Mouse (Mus musculus): Measurements from ENCODE around the gene Gbe1. TPM values are rescaled to one million over a fixed set of nuclear protein-coding genes. Genes with fewer than 3 reads are reported as not detected.

Gbe1 gene
- total RNA-seq, 1 experiment from 2014 or later = 60.7 TPM

DNA sequence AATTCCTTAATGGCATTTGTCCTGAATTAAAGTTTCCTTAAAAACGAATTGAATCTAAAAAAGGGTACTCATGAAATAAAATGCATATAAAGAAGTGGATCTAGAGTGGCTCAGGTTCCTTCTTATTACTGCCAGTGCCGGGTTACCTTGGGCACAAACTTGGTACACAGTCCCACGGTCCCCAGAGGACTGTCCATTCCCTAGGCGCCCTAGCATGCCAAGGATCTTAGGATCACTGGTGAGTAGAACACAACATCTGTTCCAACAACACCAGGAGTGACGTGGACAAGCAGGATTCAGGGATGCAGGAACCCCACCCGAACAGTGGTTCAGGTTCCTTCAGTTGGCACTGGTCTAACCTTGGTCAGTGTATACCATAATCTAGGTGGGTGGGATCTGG, 44.6 kb downstream of the Gbe1 start:
- DNase-seq = peak; percentile 29

DNA sequence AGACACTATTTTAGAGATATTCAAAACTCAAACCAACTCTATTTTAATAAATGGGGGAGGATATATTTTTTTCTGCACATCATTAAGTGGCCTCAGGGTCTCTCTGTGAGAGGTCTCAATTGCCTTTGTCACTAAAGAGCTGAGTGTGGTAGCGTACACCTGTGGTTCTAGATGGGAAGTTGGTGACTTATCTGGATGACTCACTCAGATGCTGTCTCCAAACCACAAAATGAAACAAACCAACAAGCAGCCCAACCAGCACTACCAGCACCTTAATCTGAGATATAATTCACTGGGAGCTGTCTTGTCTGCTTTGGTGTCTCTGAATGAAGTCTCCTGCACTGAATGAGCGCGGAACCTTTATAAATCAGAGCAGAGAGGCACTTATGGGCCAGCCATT, 51.5 kb downstream of the Gbe1 start:
- no peak for DNase-seq

DNA sequence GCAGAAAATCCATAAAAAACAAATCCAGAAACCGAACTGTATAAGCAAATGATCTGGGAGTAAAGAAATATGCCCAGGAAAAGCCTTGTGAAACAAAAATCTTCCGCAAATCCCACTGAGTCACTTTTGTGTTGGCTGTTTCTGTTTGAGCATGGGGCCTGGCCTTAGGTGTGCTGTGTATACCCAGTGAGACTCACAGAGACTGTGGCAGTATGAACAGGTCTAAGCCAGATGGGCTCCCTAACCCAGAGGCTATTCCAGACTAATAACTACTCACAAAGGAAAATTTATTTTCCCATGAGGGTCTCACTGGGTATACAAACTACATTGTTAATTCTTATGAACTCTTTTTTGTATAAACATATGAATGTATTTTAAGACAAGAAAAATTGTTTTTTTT, 67.3 kb downstream of the Gbe1 start:
- no peak for DNase-seq

DNA sequence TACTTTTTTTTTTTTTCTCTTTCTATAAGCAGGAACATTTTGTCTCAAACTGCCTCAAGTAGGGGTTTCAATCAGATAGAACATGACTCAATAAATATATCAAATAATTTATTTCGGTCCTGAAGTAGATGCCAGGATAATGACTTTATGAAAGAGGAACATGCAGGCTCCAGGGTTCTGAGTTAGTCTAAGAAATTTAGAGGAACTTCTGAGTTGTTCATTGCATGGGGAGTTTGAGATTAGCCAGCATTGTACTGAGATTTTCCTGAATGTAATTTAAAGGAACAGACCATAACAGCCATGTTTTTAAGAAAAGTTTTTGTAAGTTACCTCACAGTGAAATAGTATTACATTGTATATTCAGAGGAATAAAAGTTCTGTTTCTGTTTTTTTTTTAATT, 71.7 kb downstream of the Gbe1 start:
- no peak for DNase-seq

DNA sequence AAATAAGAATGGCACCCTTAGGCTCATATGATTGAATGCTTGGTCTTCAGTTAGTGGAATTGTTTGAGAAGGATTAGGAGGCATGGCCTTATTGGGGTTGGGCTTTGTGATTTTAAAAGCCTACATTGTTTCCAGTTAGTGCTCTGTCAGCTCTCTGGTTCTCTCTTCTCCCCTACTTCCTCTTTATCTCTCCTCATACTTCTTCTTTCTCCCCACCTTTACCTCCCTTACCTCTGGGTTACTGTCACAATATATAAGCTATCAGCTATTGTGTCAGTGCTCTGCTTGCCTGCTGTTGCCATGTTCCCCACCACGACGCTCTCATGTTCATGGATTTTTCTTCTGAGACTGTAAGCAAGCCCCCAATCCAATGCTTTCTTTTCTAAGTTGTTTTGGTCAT, 73.6 kb downstream of the Gbe1 start:
- no peak for DNase-seq

DNA sequence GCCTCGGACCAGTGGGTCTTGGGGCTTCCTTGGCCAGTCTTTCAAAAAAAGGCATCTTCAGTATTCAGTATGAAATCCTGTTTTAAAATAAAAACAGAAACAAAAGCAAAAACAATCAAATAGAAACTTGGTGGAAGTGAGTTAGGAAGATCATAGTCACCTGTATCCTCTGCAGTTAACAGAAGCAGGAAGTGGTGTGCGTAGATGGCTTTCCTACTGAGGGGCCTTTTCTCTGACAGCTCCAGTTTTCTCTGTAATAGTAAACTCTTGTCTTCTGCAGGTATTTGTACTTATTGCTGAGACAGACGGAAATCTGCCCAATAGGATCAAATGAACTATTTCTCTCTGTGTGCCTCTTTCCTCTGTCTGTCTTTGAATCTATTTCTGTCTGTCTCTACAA, 81.5 kb downstream of the Gbe1 start:
- DNase-seq = no peak

DNA sequence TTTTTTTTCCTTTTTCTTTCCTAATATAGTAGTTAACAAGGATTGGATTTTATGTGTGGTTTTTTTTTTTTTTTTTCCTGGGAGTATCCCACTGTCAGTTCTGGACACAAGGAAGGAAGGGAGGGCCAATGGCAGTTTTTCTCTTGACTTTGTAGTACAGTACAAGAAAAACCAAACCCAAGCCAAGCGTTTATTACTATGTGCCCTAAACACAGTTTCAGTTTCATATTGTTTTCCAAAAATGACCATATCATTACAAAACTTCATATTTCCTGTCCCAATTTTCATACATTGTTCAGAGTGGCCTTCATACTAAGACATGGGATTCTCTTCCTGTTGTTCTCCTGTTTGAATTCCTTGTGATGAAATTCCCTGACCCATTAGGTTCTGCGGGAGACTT, 94.0 kb downstream of the Gbe1 start:
- DNase-seq = no peak

DNA sequence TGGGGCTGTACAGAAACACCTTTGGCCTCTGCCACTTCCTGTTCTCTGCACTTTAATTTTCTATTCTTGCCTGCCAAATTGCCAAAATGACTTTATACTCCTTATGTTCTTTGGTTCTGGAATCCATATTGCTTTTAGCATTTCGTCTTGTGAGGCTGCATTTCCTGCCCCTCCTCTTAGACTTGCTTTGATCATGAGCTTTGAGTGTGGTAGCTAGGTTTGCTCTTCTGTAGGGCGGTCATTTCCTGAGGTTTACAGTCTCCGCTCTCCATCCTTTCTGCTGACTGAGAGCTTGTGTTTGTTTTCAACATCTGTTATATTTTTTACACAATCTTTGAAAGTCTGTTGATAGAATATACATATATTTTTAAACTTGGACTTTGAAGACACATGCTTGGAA, 107.3 kb downstream of the Gbe1 start:
- DNase-seq = no peak

DNA sequence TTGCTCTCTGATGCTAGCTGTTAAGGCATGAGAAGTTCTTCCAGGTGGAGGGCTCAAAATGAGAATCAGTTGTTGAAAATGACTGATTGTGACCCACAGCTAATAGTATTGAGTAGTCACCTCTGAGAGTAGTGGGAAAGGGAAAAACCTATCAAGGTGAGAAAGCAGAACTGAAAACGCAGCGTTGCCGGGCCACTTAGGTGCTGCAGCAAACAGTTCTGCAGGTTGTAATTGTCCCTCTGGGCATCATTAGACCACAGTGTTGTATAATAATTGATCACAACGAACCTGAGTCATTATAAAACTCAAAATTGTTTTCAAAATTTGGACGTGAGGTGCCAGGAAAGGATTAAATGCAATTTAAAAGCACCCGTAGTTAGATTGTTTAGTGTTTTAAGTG, 135.8 kb downstream of the Gbe1 start:
- DNase-seq = no peak

DNA sequence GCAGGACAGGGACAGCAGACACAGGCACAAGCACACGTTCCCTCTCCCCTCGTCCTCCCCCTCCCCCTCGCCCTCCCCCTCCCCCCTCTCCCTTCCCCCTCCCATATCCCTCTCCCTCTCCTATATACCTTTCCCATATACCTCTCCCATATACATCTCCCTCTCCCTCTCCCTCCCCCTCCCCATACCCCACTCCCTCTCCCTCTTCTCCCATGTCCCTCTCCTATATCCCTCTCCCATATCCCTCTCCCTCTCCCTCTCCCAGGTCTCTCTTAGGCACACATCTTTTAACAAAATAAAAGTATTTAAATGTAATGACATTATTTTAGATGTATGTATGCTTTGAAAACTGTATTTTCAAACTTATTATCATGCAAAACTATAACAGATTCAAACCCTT, 161.8 kb downstream of the Gbe1 start:
- DNase-seq = no peak

DNA sequence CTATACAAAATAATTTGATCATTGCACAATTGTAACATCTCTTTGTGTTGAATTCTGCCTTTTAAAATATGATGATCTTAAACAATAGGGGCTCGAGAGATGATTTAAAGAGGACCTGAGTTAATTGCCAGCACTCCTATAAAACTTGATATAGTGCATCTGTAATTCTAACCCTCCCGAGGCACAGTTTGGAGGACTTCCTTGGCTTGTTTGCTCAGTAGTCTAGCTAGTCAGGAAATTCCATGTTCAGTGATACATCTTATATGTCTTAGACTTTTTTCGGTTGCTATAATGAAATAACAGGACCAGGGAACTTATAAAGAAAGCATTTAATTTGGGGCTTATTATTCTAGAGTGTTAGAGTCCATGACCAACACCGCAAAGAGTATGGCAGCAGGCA, 162.4 kb downstream of the Gbe1 start:
- no peak for DNase-seq

DNA sequence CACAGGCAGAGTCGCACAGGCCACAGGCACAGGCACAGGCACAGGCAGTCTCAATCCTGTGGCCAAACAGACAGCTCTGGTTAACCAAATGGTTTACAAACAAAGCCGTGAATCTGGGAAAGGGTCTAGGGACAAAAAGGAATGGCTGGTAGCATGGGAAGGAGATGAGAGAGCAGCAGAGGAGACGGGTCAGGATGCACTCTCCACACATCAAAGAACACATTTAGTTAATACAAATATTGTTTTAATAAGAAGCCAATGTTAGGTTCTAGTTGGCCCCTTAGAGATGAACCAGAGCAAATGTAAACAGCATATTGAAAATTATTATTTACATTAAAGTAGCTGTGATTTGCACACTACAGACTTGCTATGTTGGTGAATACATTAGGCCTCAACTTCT, 166.7 kb downstream of the Gbe1 start:
- no peak for DNase-seq

DNA sequence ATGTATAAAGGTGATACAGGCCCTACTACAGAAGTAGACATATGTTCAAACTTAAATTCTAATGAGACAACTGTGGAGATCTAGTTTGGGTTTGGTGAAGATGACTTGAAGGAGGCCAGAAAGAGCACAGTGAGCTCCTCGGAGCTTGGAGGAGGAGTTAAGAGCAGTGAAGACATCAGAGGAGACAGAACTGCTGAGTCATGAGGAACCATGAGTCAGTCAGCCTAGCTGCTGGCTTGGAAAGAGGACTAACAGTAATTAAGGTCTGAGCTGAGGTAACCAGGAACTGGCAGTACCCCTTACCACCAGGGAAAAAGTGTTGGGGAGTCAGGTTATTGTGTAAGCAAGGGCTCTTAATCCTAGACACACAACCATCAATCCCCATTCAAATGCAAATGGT, 192.7 kb downstream of the Gbe1 start:
- peak; percentile 9 for DNase-seq

DNA sequence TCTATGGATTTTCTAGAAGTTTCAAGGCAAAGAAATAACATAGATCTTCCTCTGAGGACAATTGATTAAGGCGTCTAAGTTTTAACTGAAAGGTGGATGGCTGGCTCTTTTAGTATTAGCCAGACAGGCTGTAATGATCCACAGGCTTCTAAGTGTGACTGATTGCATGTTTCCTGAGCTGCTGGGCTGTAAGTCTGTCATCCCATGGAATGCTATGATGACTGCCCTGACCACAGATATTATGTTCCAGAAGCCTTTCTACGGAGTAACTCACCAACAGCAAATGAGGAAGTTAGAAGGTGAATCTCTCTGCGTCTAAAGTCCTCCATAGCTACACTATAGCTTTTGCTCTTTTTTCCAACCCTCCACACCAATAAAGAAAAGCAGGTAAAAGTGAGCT, 197.2 kb downstream of the Gbe1 start:
- DNase-seq = no peak

DNA sequence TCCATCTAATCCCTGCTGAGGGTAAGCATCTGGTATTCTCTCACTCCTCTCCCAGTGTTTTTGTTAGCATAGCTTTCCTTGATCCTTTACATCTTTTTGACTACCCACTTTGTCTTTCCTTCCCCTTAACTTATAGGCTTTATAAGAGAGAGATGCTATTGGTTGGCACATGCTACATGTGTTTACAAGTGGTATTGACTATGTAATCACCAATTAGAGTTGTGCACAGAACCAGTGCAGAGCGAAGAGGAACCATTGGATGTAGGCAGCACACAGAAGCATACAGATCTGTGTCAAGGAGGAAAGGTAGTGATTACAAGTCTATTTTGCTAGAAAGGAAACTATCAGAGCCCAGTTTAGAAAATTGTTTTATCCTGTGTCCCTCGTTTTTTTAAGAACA, 209.1 kb downstream of the Gbe1 start:
- DNase-seq = no peak

DNA sequence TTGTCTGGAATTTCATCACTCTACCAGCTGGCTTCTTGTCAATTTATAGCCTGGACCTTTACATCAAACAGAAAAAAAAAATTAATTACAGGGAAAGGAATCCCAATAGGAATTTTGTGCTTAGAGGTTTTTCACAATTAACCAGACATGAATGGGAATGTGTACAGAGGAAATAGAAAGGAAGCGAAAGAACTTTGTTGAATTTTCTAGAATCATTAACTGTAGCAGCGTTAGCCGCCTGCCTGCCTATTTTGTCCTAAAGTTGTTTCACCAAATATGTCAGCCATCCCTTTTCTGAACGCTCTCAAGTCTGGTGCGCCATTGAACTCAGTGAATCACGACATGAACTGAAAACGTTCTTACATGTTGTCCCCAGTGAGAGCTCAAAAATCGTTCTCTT, 209.8 kb downstream of the Gbe1 start:
- DNase-seq = no peak

DNA sequence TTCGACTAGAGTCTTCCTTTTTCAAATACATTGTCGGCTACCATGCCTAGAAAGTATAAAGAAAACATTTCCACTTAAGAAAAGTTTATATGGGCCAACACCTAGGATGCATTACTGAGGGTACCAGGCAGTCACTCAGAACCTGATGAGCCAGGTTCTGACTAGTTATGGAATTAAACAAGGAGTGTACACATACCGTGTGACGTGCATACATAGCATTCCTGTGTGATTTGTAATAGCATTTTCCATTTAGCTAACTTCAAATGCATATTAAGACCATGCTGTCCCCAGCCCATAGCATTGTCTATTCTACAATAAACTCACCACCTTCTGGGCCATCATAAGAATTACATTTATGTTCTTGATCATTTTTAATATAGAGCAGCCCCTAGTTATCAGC, 210.5 kb downstream of the Gbe1 start:
- DNase-seq = no peak

DNA sequence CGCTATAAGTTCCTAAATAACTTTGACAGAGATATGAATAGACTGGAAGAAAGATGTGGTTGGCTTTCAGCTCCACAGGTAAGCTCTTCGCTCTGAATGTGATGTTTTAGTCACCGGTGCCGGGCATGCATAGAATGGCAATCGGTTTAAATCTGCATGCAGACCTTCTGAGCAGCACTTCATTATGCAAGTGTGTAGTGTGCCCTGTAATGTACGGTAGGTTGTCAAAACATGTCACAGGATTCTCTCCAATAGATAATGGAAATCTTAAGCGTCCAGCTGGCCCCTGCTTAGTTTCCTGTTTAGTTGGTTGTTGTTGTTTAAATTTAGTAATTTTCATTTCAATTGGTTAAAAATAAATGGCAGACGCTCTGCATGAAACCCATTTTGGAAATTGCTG, 213.5 kb downstream of the Gbe1 start:
- DNase-seq = no peak

DNA sequence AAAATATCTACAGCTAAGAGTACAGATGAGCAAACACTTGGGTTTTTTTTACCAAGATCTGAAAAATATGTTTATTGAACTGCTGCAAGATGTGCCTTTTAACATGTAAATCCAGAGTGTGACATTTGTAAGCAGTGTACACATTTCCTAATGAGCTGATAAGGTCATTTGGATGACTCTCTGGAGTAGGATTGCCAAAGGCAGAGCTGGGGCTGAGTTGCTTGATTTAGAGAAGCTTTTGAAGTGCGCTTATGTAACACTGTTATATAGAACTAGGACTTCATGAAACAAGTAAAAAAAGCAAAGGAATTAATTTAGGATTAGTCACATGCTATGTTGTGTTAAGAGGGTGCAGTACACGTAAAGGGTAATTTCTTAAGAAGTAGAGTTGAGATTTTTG, 221.5 kb downstream of the Gbe1 start:
- DNase-seq = no peak

DNA sequence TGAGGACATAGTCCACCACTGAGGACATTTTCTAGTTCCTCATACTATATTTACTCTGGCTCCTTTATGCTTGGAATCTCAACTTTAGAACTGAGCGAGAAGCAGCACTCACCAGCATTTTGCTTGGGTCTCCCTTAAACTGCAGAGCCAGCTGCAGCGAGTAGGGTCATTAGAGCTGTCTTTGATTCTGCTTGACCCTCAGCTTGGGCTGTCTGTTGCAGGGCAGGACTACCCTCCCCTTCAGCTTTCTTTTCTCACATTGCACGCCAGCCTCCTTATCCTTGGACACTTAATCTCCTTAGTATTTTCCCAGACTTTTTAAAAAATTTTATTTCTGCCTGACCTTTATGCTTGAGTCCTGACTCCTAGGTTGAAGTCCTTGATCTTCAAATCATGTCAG, 237.1 kb downstream of the Gbe1 start:
- no peak for DNase-seq

DNA sequence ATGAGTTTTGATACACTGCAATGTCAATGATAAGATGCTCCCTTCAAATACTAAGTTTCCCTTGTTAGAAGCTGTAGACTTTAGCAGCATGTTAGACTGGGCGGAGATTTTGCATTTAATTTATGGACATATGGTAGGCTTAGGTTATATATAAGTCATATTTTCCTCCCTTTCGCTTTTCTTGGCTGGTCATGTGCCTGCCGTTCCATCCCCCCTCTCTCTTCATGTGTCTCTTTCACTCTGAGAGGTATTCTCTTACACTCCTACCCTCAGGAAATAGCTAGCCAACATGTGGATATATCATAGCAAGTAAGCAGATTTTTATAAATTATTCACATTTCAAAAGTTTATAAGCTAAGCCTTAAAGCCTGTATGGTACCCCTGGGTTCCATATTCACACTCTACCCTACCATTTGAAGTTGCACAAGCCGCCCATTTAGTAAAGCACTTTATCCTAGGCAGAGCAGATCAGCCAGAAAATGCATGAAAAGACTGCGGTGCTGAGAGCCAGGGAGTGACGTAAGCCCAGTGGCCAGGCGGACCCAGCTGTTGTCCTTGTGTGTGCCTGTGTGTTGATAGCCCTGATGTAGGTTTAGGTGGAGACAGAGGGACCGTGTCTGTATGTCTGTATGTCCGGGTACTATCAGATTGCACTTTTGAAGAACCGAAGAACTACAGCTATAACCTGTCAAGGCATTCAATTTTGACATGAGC, 248.0 kb downstream of the Gbe1 start:
- DNase-seq = peak; percentile 11

DNA sequence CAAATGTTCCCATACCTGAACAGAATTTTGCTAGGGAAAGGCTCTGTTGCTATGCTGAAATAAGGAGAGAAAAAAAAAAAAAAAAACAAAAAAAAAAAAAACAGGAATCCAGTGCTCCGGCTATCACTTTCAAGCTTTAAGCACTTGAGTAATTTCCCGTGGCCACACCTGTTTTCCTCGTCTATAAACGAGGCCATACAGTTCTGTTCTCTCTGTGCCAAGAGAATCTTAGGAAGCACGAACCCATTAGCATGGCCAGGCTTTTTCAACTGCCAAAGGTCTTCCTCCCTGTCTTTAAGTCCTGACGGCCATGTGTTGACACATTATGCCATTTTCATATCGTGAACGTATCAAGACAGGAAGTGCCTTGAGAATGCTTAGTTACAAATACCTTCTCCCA, 248.8 kb downstream of the Gbe1 start:
- no peak for DNase-seq

DNA sequence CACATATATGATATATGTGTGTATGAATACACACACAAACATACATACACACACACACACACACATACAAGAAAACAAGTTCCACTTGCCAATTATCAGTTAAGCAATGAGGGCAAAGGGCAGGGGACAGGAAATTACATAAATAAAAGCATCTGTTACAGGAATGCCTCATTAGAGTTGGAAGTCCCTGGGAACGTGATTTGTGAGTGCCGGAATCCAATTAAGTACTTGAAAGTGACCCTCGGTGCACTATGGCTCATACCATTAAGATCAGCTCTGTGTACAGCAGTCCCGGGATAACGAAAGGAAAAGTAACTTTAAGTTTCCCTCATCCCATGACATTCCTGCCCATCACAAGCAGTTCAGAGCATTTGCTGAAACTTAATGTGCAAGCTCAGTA, 249.7 kb downstream of the Gbe1 start:
- no peak for DNase-seq

DNA sequence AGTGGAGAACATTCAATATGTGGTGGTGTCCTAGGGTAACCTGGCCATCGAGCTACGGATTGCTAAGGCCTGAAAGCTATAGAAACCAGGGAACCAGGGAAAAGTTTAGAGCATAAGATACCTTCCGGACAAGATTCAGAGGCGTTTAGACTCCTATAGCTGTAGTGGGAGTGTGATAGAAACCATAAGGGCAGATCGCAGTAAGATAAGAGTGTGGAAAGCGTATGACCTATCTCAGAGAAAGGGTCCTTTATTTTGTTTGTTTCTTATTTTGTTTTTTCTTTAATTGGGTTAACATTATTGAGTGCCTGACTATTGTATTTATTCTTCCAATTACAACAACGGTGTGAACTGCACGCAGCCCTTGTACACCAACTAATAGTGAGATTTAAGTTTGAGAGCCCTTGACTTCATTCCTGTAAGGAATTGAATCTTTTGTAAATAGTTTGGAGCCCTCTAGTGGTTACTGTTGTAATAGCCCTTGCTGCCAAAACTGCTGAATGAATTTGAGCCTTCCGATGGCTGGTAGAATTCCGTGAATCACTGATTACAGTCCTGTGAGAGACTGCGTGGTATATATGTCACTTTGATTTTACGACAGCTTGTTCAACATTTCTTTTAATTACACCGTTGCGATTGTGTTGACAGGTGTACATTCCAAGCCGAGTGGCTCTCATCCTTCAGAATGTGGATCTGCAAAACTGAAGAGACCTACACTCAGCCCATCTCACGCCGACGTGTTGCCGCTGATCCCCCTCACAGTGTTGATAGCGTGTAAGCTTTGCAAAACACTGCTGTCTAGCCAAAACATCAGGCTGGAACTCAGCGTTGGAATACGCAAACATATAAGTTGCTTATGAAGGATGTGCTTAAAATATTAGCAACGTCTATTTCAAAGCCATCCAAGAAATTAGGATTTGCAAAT, 254.9 kb downstream of the Gbe1 start:
- no peak for DNase-seq
